Mouse (Mus musculus): ENCODE data around the gene Snai3. TPM values are rescaled to one million over a fixed set of nuclear protein-coding genes. Genes with fewer than 3 reads are reported as not detected.

Gene Snai3
- polyA plus RNA-seq (2012; ENCODE audit: low replicate concordance): 2.2 and 3.4 TPM in 2 replicates

DNA sequence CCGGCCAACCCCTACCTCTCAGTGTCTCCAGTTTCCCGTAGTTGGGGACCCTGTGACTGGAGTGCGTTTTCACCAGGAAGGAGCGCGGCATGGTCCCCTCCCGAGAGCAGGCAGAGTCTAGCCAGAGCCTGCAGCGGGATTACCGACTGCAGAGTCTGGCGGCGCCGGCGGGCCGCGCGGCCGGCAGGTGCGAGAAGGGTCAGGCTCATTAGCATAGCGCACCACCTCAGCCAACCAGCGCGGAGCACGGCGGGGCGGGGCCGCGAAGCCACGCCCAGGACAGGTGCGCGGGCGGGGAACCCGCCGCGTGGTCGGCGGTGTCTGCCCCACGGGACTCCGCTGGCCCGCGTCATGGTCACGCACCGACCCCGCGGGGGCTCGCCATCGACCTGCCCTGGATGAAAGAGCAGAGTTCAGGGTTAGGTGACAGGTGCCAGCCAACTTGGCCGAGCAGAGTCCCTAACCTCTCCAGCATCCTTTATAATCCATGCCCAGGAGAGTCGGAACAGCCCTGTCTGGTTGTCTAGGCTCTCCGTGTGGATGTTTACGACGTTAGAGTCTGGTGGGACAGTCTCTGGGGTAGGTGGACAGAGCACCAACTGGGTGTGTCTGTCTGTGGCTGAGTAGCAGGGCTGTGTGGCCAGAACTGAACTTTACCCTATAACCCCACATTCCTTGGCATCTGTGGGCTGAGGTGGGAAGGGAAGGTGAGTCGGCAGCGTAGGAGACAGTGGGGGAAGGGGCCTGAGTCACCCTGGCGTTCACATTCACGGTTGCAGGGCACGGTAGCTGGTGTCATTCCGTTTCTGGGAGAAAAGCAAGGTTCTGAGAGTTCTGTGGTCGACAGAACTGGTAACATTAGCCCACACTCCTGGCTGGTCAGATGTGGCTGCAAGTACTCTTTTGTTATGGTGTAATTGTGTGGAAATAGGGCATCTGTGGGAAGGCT is at the start of gene Snai3:
Snai3 (minus strand) TSS at position 210 of the 949 bp plus-strand sequence.

DNA sequence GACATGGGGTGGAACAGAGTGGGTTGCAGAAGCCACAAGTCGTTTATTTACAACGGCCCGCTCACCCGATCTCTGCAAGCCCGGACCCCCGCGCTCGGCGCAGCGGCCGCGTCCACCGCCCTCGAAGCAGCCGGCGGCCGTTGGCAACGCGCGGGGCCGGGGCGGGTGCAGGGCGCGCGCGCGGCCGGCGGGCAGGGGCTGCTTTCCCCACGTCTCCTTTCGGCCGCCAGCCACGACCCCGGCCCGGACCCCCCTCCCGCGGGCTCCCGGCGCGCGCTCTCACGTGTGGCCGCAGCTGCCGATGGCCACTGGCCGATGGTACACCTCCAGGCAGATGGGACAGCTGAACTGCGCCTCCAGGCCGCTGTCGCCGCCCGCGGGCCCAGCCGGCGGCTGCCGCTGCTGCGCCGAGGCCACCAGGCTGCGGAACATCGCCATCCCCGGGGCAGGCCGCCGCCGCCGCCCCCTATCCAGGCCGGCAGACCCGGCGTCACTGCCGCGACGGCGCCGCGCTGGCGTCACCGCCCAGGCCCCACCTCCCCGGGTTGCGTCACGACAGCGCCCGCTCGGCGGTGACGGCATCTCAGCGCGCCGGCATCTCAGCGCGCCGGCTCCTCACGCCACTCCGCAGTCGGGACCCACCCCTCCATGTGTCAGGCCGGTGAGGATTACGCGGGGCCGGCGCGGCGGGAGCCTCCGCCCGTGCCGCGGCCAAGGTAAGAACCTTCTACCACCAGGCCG is 15.2 kb upstream of the Snai3 start, which contains the start of the genes Rnf166 and Ctu2:
Rnf166 (minus strand) TSS at position 485 of the 741 bp plus-strand sequence.
Ctu2 (plus strand) TSS at position 564 of the 741 bp plus-strand sequence.

DNA sequence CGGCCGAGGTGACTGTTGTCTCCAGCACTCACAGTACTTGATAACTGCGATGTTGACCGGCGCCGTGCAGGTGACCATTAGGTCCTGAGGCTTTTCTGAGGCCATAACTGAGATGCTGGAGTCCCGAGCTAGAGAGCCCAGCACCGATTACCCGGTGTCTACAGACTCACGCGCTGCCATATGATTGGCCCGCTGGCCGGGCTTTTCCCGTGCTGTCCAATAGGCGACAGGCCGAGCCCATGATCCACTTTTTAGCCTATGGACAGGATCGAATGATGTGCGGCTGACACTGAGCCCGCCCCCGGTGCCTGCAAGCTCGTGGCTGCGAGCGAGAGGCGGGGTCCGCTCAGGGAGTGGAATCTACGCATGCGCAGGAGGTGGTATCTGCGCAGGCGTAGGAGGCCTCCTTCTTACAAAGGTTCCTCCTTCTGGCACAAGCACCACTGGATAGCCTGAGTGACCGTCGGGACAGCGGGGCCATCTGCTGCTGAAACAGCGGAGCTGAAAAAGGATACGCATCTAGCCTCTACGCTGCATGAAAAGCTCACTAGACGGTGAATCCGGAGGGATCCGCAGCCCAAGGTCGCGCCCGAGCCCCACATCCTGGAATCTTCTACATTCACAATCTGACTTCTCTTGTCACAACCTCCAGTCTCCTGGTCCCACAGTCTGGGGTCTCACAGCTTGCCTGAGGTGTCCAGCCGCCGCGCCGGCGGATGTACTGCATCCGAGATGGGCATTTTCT is 17.1 kb downstream of the Snai3 start, which contains the start of gene Mvd:
Mvd (minus strand) TSS at position 161 of the 745 bp plus-strand sequence.

DNA sequence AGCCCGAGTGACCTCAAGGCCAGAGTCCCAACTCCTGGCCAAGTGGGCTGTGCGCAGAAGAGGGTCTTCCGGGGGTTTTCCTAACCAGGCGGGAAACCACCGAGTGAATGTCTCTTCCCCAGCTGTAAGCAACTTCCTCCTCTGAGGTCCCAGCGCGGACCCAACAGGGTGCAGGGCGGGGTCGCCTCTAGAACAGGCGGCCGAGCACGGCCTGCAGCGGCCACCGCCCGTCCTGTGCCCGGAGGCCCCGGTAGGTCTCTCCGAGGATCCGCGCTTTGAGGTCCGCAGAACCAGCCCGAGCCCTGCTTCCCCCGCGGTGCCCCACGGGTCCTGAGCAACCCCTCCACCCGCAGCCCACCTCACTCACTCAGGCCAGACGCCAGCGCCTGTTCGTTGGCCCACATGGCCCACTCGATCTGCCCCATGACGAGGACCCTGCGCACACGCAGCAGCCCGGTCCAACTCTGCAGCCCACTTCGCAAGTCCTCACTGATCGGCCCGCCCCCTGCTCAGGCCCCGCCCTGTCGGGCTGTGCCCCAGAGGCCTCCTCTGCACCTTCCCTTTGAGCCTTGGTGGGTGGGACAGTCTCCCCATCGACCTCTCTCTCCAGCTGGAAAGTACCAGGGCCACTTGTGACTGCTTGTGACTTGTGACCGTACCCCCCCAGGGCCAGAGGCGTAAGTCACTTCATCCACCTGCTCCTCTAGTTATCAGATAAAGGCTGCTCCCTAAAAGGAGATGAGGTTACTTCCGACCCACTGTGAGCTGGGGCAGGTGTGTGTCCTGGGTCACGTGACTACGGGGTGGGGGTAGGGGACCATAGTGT is 27.9 kb downstream of the Snai3 start, which contains the start of gene Cyba:
Cyba (minus strand) TSS at position 488 of the 826 bp plus-strand sequence.

DNA sequence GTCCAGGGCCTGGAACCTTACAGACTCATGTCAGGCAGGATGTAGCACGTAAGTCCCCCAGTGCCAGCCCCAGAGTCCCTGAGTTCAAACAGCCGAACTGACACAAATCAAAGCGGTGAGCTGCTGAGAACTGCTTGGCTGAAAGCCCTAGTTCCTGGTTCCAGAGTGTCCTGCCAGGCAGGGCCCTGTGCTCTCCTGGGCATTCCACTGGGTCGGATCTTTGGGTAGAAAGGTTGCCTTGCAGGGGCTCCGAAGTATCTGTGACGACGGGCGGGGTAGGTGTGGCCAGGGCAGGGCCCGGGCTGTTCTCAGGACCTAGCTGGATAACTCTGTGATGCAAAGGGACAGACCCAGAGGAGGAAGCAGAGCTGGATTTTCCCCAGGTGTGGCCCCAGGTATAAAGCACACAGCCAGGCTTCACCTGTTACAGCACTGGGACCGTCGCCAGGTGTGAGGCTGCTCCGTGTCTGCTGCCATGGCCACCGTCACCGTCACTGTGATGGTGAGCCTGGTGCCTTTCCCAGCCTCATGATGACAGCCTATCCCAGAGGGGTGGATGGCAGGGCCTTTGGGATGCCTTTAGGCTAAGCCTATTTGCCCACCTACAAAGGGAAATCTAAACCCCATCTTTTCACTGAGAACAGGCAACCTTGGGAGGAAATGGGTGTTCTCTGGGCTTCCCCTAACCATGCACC is 39.0 kb downstream of the Snai3 start, which contains the start of gene Il17c:
Il17c (plus strand) TSS at position 645 of the 695 bp plus-strand sequence.

Other genes with a start within 250 kb of the Snai3 start
- gene Zfpm1, start 178.6 kb downstream of the Snai3 start, polyA plus RNA-seq (2012; ENCODE audit: low replicate concordance): 211 and 319 TPM in 2 replicates
- 0.11 TPM in 1 of 2 replicates, not detected in the other for gene Trhr2, start 100.0 kb downstream of the Snai3 start, polyA plus RNA-seq (2012; ENCODE audit: low replicate concordance)
- 67.9 and 139 TPM in 2 replicates for gene Zc3h18, start 84.1 kb downstream of the Snai3 start, polyA plus RNA-seq (2012; ENCODE audit: low replicate concordance)
- gene Il17c, start 38.7 kb downstream of the Snai3 start, polyA plus RNA-seq (2012; ENCODE audit: low replicate concordance): 0.18 TPM in 1 of 2 replicates, not detected in the other
- 1,078 and 1,667 TPM in 2 replicates for gene Cyba, start 27.8 kb downstream of the Snai3 start, polyA plus RNA-seq (2012; ENCODE audit: low replicate concordance)
- gene Mvd, start 17.3 kb downstream of the Snai3 start, polyA plus RNA-seq (2012; ENCODE audit: low replicate concordance): 10.9 and 12.4 TPM in 2 replicates
- gene Rnf166, start 15.3 kb upstream of the Snai3 start, polyA plus RNA-seq (2012; ENCODE audit: low replicate concordance): 79.8 and 83.9 TPM in 2 replicates
- 35.9 and 74.5 TPM in 2 replicates for gene Ctu2, start 15.4 kb upstream of the Snai3 start, polyA plus RNA-seq (2012; ENCODE audit: low replicate concordance)
- gene Piezo1, start 90.6 kb upstream of the Snai3 start, polyA plus RNA-seq (2012; ENCODE audit: low replicate concordance): 38.4 and 54.7 TPM in 2 replicates
- 160 and 221 TPM in 2 replicates for gene Cdt1, start 107.3 kb upstream of the Snai3 start, polyA plus RNA-seq (2012; ENCODE audit: low replicate concordance)
- 45.5 and 149 TPM in 2 replicates for gene Aprt, start 116.2 kb upstream of the Snai3 start, polyA plus RNA-seq (2012; ENCODE audit: low replicate concordance)
- 7.5 and 18.4 TPM in 2 replicates for gene Galns, start 150.7 kb upstream of the Snai3 start, polyA plus RNA-seq (2012; ENCODE audit: low replicate concordance)
- gene Trappc2l, start 150.9 kb upstream of the Snai3 start, polyA plus RNA-seq (2012; ENCODE audit: low replicate concordance): 1.1 and 5.3 TPM in 2 replicates
- gene Pabpn1l, start 162.0 kb upstream of the Snai3 start, polyA plus RNA-seq (2012; ENCODE audit: low replicate concordance): not detected in 2 replicates
- gene Cbfa2t3, start 238.4 kb upstream of the Snai3 start, polyA plus RNA-seq (2012; ENCODE audit: low replicate concordance): 104 and 278 TPM in 2 replicates

Data from hematopoietic multipotent progenitor cell, adult 10-12 weeks (in vitro differentiated cells).